Mouse (Mus musculus) lung, embryonic 16.5 days (tissue): ENCODE data around the gene Pclo. TPM values are rescaled to one million over a fixed set of nuclear protein-coding genes. Genes with fewer than 3 reads are reported as not detected.

Source experiments
- ATAC-seq: fragments of 200-750 bp; cut with Nextera tagmentation; 2 replicates; pipeline ENCODE4 v1.8.0; 2017; ENCODE audit warnings: low read depth, mild to moderate bottlenecking, moderate library complexity
- H3K27ac ChIP-seq: fragments of 300-500 bp; sonication (generic); 2 replicates; pipeline ENCODE4 v1.5.1; 2014; ENCODE audit warnings: mild to moderate bottlenecking, control low read depth, low read length
- H3K27me3 ChIP-seq: fragments of 300-500 bp; sonication (generic); 2 replicates; pipeline ENCODE4 v1.6.1; 2014; ENCODE audit warnings: low read depth, low read length, mixed read lengths; ENCODE audit not compliant: control insufficient read depth, insufficient read depth
- H3K36me3 ChIP-seq: fragments of 300-500 bp; sonication (generic); 2 replicates; pipeline ENCODE4 v1.6.1; 2014; ENCODE audit warnings: low read length; ENCODE audit not compliant: control insufficient read depth, insufficient read depth
- H3K4me1 ChIP-seq: fragments of 300-500 bp; sonication (generic); replicated peaks from 2 replicates; pipeline ENCODE4 v1.6.1; 2014; ENCODE audit warnings: low read length, mixed read lengths; ENCODE audit not compliant: control insufficient read depth, insufficient read depth
- H3K4me2 ChIP-seq: fragments of 300-500 bp; sonication (generic); 2 replicates; pipeline ENCODE4 v1.6.1; 2014; ENCODE audit warnings: low read depth, low read length, control low read depth
- H3K4me3 ChIP-seq: fragments of 300-500 bp; sonication (generic); 2 replicates; pipeline ENCODE4 v1.5.1; 2014; ENCODE audit warnings: mild to moderate bottlenecking, low read length, control low read depth
- H3K9ac ChIP-seq: fragments of 300-500 bp; sonication (generic); 2 replicates; pipeline ENCODE4 v1.6.1; 2014; ENCODE audit warnings: low read length, control low read depth
- H3K9me3 ChIP-seq: fragments of 300-500 bp; sonication (generic); 2 replicates; pipeline ENCODE4 v1.6.1; 2016; ENCODE audit warnings: low read length; ENCODE audit not compliant: control insufficient read depth
- WGBS: fragments of 180-500 bp; shearing (Covaris S2); extraction: QIAGEN DNeasy Blood & Tissue Kit; methylation state at CpG from one replicate; pipeline ENCODE4 v1.1.7; 2014; 5-methylcytosine and 5-hydroxymethylcytosine counted together
- polyA plus RNA-seq: library from polyadenylated mRNA; unstranded; fragments of >200 nt; fragmentation: Nextera tagmentation; extraction: Ambion mirVana; gene quantifications from 2 replicates; pipeline ENCODE4 v1.2.1, GENCODE M21; 2015

Gene Pclo
- polyA plus RNA-seq, 1 experiment from 2014 or later = 0.31 TPM

GRCm38 (mm10) chr5:14645856-14646255 is 131.1 kb downstream of the Pclo start:
- no peak overlapping the region for H3K9ac ChIP-seq
- H3K4me3 ChIP-seq = no peak overlapping the region
- 78% methylated on average over 3 of the region's 3 CpGs for WGBS
- no peak overlapping the region for H3K4me2 ChIP-seq
- no peaks in the 10 kb centered on the region for H3K36me3 ChIP-seq
- no peaks in the 10 kb centered on the region for H3K4me1 ChIP-seq
- no peak overlapping the region for H3K27ac ChIP-seq
- H3K9me3 ChIP-seq = no peaks in the 10 kb centered on the region
- H3K27me3 ChIP-seq = no peaks in the 10 kb centered on the region
- no peak for ATAC-seq

GRCm38 (mm10) chr5:14660637-14661036 is 145.9 kb downstream of the Pclo start:
- H3K4me3 ChIP-seq = no peak overlapping the region
- no peak overlapping the region for H3K27ac ChIP-seq
- H3K4me1 ChIP-seq = no peaks in the 10 kb centered on the region
- 65% methylated on average over 1 of the region's 1 CpGs for WGBS
- ATAC-seq = no peak
- H3K36me3 ChIP-seq = no peaks in the 10 kb centered on the region
- no peak overlapping the region for H3K9ac ChIP-seq
- H3K4me2 ChIP-seq = no peak overlapping the region
- no peaks in the 10 kb centered on the region for H3K9me3 ChIP-seq
- H3K27me3 ChIP-seq = no peaks in the 10 kb centered on the region

GRCm38 (mm10) chr5:14662180-14662579 is 147.5 kb downstream of the Pclo start:
- no peak overlapping the region for H3K9ac ChIP-seq
- no peak overlapping the region for H3K4me3 ChIP-seq
- no peak overlapping the region for H3K27ac ChIP-seq
- H3K27me3 ChIP-seq = no peaks in the 10 kb centered on the region
- no peak overlapping the region for H3K4me2 ChIP-seq
- 73% methylated on average over 1 of the region's 1 CpGs for WGBS
- no peak for ATAC-seq
- H3K9me3 ChIP-seq = no peaks in the 10 kb centered on the region
- no peaks in the 10 kb centered on the region for H3K36me3 ChIP-seq
- H3K4me1 ChIP-seq = no peaks in the 10 kb centered on the region

GRCm38 (mm10) chr5:14662603-14663002 is 147.9 kb downstream of the Pclo start:
- Histone ChIP-seq H3K36me3 (no peaks in the 10 kb centered on the region), H3K9ac (no peak overlapping the region), H3K27me3 (no peaks in the 10 kb centered on the region), H3K9me3 (no peaks in the 10 kb centered on the region), H3K4me2 (no peak overlapping the region), H3K4me3 (no peak overlapping the region), H3K4me1 (no peaks in the 10 kb centered on the region), H3K27ac (no peak overlapping the region)
- WGBS = 73% methylated on average over 1 of the region's 1 CpGs
- ATAC-seq = no peak

GRCm38 (mm10) chr5:14680419-14680818 is 165.7 kb downstream of the Pclo start:
- H3K4me1 ChIP-seq = no peaks in the 10 kb centered on the region
- no peak for ATAC-seq
- H3K4me2 ChIP-seq = no peak overlapping the region
- H3K36me3 ChIP-seq = no peaks in the 10 kb centered on the region
- WGBS = 88% methylated on average over 6 of the region's 6 CpGs
- H3K9me3 ChIP-seq = 0 out of 2 replicates have a peak, but pooled peaks cover 5% of the 10 kb centered on the region
- H3K27ac ChIP-seq = no peak overlapping the region
- H3K27me3 ChIP-seq = no peaks in the 10 kb centered on the region
- H3K9ac ChIP-seq = no peak overlapping the region
- no peak overlapping the region for H3K4me3 ChIP-seq

GRCm38 (mm10) chr5:14691995-14692394 is 177.3 kb downstream of the Pclo start:
- H3K4me2 ChIP-seq = no peak overlapping the region
- no peak for ATAC-seq
- H3K4me1 ChIP-seq = no peaks in the 10 kb centered on the region
- no peak overlapping the region for H3K27ac ChIP-seq
- no peaks in the 10 kb centered on the region for H3K36me3 ChIP-seq
- H3K9me3 ChIP-seq = no peaks in the 10 kb centered on the region
- no peak overlapping the region for H3K4me3 ChIP-seq
- H3K27me3 ChIP-seq = no peaks in the 10 kb centered on the region
- H3K9ac ChIP-seq = no peak overlapping the region
- WGBS = 70% methylated on average over 2 of the region's 2 CpGs

GRCm38 (mm10) chr5:14696745-14697144 is 182.0 kb downstream of the Pclo start:
- H3K27ac ChIP-seq = no peak overlapping the region
- no peaks in the 10 kb centered on the region for H3K4me1 ChIP-seq
- no peak overlapping the region for H3K4me3 ChIP-seq
- H3K9me3 ChIP-seq = no peaks in the 10 kb centered on the region
- H3K36me3 ChIP-seq = no peaks in the 10 kb centered on the region
- H3K27me3 ChIP-seq = no peaks in the 10 kb centered on the region
- H3K9ac ChIP-seq = no peak overlapping the region
- ATAC-seq = no peak
- no peak overlapping the region for H3K4me2 ChIP-seq
- 84% methylated on average over 2 of the region's 2 CpGs for WGBS

- no peak for ATAC-seq
Measured at GRCm38 (mm10) chr5:14700900-14701299, 186.2 kb downstream of the Pclo start.

GRCm38 (mm10) chr5:14705423-14705822 is 190.7 kb downstream of the Pclo start:
- 58% methylated on average over 2 of the region's 2 CpGs for WGBS
- no peaks in the 10 kb centered on the region for H3K4me1 ChIP-seq
- H3K9me3 ChIP-seq = no peaks in the 10 kb centered on the region
- no peaks in the 10 kb centered on the region for H3K27me3 ChIP-seq
- no peak overlapping the region for H3K27ac ChIP-seq
- no peak for ATAC-seq
- no peak overlapping the region for H3K4me2 ChIP-seq
- no peaks in the 10 kb centered on the region for H3K36me3 ChIP-seq
- H3K9ac ChIP-seq = no peak overlapping the region
- H3K4me3 ChIP-seq = no peak overlapping the region

More at GRCm38 (mm10) chr5:14700900-14701299, 186.2 kb downstream of the Pclo start:
- no peaks in the 10 kb centered on the region for H3K9me3 ChIP-seq
- H3K4me2 ChIP-seq = no peak overlapping the region
- no peak overlapping the region for H3K9ac ChIP-seq
- H3K27ac ChIP-seq = no peak overlapping the region
- no peak overlapping the region for H3K4me3 ChIP-seq
- no peaks in the 10 kb centered on the region for H3K4me1 ChIP-seq
- no peaks in the 10 kb centered on the region for H3K27me3 ChIP-seq
- H3K36me3 ChIP-seq = no peaks in the 10 kb centered on the region

- H3K4me2 ChIP-seq = no peak overlapping the region
- H3K9me3 ChIP-seq = no peaks in the 10 kb centered on the region
- no peak overlapping the region for H3K9ac ChIP-seq
- no peaks in the 10 kb centered on the region for H3K36me3 ChIP-seq
- 69% methylated on average over 4 of the region's 4 CpGs for WGBS
- H3K4me1 ChIP-seq = no peaks in the 10 kb centered on the region
- no peak overlapping the region for H3K4me3 ChIP-seq
- no peak for ATAC-seq
- H3K27me3 ChIP-seq = no peaks in the 10 kb centered on the region
- H3K27ac ChIP-seq = no peak overlapping the region
Measured at GRCm38 (mm10) chr5:14707311-14707710, 192.6 kb downstream of the Pclo start.
